Mouse (Mus musculus) granulocyte monocyte progenitor cell, adult 5-6 weeks (primary cell): ENCODE measurements at regions not wholly inside any gene's neighbourhood (a gene's known extent, or its start where the extent isn't known, plus 50 kb on each side); places are given as distances from the start of the nearest gene placed in this dataset.
A peak's percentile ranks its signal among the peaks of the same experiment; 100 is the strongest.

Experiments used
- ATAC-seq: replicated peaks from 2 replicates; pipeline ENCODE4 v1.8.0; 2016; ENCODE audit warnings: mild to moderate bottlenecking, moderate TSS enrichment, inconsistent platforms; ENCODE audit not compliant: poor library complexity, severe bottlenecking

- no peak for ATAC-seq
Observed at GRCm38 (mm10) chr6:35458250-35458649, 81.4 kb downstream of the Mtpn start.

- ATAC-seq = no peak
Observed at GRCm38 (mm10) chr6:35445007-35445406, 94.7 kb downstream of the Mtpn start.

DNA sequence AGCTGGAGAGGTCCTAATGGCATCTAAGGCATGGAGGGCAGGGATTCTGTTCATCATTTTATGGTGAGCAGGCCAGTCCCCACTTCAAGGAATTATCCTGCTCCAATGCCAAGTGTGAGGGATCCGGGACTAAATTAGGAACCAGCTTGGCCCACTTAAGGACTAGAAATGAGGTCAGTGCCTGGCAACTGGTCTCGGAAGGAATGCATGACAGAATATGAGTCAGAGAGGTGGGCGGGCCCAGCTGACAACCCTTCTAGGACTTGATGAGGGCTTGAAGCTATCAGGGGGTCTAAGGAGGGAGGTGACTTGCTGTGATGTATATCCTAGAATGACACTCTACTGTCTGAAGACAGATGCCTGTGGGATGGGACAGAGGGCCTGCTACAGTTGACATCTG is 100.4 kb upstream of the Fam180a start:
- ATAC-seq = no peak

DNA sequence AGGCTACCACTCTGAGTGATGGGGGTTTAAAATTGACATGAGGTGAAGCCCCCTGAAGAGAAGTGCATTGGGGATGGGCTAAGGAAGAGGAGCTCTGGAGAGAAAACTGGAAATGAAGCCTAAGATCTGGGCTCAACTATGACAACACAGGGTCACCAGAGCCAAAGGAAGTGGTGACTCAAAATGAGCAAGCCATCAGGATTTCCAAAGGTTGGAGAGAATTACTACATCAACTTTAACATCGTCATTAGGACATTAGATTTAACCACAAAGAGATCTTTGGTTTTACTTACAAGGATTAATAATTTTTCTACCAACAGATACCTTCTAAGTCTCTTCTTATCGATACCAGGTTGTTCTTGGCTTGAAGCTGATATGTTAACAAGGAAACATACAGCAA is 98.6 kb upstream of the Fam180a start:
- ATAC-seq = peak; percentile 22; the same call in 1 of the 2 replicates

GRCm38 (mm10) chr6:35420924-35421323 is 95.0 kb upstream of the Fam180a start:
- no peak for ATAC-seq

- ATAC-seq = no peak
Observed at GRCm38 (mm10) chr6:35405044-35405443, 79.1 kb upstream of the Fam180a start.

DNA sequence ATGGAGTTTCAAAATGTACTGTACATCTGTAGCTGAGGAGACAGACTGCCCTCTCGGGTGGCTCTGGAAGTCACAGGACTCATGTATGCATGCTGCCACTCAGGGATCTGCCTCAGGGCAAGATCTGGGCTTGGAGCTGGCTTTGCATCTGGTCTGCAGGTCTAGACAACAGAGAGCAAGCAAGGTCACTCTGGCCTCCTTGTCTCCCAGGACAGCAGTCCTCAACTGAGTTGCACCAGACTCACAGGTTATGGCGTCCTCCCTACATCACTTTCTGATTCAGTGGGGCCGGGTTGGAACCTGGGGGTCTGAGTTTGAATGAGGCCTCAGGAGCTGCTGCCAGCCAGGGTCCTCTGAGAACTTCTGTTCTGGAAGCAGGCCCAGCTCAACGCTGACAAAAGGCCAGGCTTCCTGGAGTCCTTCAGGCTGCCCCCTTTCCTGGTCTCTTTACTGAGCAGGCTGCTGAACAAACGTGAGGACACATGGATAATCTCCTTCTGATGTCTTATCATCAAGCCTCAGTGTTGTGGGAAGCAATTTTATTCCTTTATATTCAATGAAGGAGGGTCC is 77.5 kb upstream of the Fam180a start:
- no peak for ATAC-seq

GRCm38 (mm10) chr6:35395726-35396125 is 69.8 kb upstream of the Fam180a start:
- no peak for ATAC-seq

DNA sequence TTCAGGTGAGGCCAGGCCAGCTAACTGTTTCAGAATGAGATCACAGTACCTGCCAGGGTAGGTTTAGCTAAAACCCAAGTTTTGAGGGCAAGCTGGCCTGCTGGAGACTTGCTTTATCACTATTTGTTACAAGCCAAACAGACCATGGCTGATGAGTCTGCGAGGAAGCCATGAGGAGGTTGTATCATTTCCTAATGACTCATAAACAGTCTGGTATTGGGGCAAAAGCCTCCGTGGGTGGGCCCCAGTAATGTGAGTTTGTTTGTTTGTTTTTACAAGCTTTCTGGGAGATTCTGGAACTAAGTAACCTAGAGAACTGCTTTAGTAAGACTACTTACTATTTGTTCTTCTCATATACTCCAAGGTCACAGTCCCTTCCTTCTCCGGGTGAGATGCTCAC is 62.9 kb upstream of the Fam180a start:
- ATAC-seq = no peak

- ATAC-seq = no peak
Observed at GRCm38 (mm10) chr6:35381536-35381935, 55.6 kb upstream of the Fam180a start.

- peak; percentile 57 for ATAC-seq
Observed at GRCm38 (mm10) chr6:35380721-35381466, 55.0 kb upstream of the Fam180a start.

GRCm38 (mm10) chr6:35379890-35380289 is 53.9 kb upstream of the Fam180a start:
- ATAC-seq = peak; percentile 95

DNA sequence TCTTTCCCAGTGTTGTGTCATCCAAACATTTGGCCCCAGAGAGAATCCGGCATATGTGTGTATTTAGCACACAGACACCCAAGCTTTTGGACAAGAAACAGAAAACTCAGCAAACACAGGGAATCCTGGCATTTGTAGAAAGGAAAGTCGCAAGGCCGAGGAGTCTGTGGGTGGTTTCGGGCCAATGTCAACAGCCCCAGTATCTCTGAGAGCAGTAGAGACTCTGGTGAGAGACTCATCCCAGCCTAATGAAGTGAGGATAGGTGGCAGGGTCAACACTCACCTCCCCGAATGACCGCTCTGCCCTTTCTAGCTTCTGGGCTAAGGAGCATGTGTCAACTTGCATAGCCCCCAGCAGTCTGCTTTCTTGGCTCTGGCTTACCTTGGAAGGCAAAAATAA is 52.9 kb upstream of the Fam180a start:
- ATAC-seq = no peak

GRCm38 (mm10) chr6:35377535-35377934 is 51.6 kb upstream of the Fam180a start:
- no peak for ATAC-seq

- ATAC-seq = no peak
Observed at GRCm38 (mm10) chr6:35376526-35376925, 50.6 kb upstream of the Fam180a start.
